Mouse (Mus musculus): ENCODE data around the gene Ccnl2. TPM values are rescaled to one million over a fixed set of nuclear protein-coding genes. Genes with fewer than 3 reads are reported as not detected.

Gene Ccnl2
- polyA plus RNA-seq, 1 experiment = 62.5 TPM

DNA sequence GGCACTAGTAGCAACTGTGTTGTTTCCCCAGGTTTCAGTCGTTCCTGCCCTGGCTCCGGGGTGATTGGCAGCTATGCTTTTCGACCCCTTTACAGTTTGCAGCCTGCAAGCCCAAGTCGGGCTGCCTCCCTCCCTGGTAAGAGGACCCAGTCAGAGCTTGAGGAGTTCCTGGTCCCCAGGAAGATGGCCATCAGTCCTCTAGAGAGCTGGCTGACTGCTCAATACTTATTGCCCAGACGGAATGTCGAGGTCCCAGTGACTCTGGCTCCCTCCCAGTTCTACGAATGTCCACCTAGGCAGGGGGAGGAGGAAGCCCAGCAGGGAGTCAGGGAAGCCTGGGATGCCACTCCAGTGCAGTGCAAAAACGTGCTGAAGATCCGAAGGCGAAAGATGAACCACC lies 20.0 kb downstream of the Ccnl2 start:
- 46% methylated on average over 10 of the region's 10 CpGs for WGBS
- H3K4me1 ChIP-seq (ENCODE audit: control insufficient read depth, insufficient read depth, low read length) = peaks cover 15% of the 10 kb centered on the region
- peak overlapping the region; percentile 93 for H3K4me3 ChIP-seq (replicated peaks; ENCODE audit: extremely low read depth, low read depth, low read length)
- no peak for TF ChIP-seq POLR2A (IDR thresholded peaks at IDR 0.05; ENCODE audit: borderline replicate concordance, extremely low read depth, low read depth, low read length)
- no peak for TF ChIP-seq CTCF (IDR thresholded peaks at IDR 0.05; ENCODE audit: insufficient read depth, low read length)
- DNase-seq = no peak

DNA sequence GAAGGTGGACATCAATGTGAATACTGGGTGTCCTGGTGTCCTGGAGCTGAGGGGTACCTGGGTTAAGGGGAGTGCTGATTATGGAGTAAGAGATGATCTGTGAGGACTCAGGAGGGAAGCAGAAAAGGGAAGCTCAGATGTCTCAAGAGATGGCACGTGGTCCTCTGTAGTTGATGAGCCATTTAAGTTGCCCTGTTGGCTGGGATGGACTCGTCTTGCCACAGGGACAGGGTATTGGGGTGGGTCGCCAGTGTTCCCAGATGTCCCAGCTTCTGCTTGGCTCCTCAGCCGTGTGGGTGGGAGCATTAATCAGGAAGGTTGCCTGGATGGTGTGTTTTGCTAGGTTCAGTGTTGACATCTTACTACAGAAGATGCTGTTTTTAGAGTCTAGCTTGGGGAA lies 20.9 kb downstream of the Ccnl2 start:
- no peak for DNase-seq
- Histone ChIP-seq H3K4me3 (replicated peaks; ENCODE audit: extremely low read depth, low read depth, low read length) (no peak overlapping the region), H3K4me1 (ENCODE audit: control insufficient read depth, insufficient read depth, low read length) (peaks cover 22% of the 10 kb centered on the region)
- no peak for TF ChIP-seq CTCF (IDR thresholded peaks at IDR 0.05; ENCODE audit: insufficient read depth, low read length)
- TF ChIP-seq POLR2A (IDR thresholded peaks at IDR 0.05; ENCODE audit: borderline replicate concordance, extremely low read depth, low read depth, low read length) = no peak
- WGBS = 78% methylated on average over 4 of the region's 4 CpGs

DNA sequence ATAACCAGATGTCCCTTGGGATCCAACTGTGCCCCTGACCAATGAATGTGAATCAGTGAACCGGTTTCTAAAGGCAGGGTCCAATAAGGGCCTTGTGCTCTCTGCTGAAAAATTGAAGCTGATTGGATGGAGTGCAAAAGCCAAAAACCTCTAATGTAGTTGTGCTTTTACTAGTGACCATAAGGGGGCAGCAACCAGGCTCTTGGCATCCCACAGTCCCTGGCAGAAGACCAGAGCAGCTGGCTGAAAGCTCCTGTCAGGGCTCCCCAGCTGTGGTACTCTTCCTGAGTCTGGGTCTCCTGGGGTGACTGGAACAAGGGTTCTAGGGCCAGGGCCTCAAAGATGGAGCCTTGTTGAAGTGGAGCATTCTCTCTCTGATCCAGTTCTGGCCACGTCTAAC lies 21.5 kb downstream of the Ccnl2 start:
- H3K4me3 ChIP-seq (replicated peaks; ENCODE audit: extremely low read depth, low read depth, low read length) = no peak overlapping the region
- 19% methylated on average over 2 of the region's 2 CpGs for WGBS
- H3K4me1 ChIP-seq (ENCODE audit: control insufficient read depth, insufficient read depth, low read length) = peaks cover 22% of the 10 kb centered on the region
- TF ChIP-seq CTCF (IDR thresholded peaks at IDR 0.05; ENCODE audit: insufficient read depth, low read length) (peak; percentile 76), POLR2A (IDR thresholded peaks at IDR 0.05; ENCODE audit: borderline replicate concordance, extremely low read depth, low read depth, low read length) (no peak)
- DNase-seq = peak; percentile 78

DNA sequence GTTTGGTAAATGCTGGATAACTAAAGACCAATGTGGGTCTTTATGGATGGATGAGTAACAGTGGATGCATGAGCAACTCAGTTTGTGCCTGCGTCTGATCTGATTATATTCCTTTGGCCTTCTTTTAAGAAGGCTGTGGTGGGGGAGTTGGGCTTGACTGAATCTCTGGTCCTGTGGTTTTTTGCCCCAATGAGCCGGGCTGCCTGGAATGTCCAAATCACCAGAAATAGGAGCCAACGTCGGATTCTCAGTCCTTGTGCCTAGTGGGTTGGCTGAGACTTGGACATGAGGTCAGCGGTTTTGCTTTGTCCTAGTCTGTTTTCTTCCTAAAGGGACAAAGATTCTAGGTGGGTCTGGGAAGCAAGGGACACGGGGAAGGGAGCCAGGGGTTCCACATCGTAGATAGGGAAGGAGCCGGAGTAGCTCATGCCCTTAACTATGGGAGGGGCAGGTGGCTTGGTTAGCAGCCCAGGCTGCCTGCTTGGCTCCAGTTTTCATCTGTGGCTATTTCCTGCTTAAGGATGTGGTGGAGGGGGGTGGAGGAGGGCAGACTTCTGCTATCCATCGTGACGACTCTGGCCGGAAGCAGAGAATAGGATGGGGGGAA lies 25.2 kb downstream of the Ccnl2 start:
- DNase-seq = peak; percentile 44
- 28% methylated on average over 11 of the region's 11 CpGs for WGBS
- TF ChIP-seq POLR2A (IDR thresholded peaks at IDR 0.05; ENCODE audit: borderline replicate concordance, extremely low read depth, low read depth, low read length) (no peak; the same call in 1 of the 2 replicates), CTCF (IDR thresholded peaks at IDR 0.05; ENCODE audit: insufficient read depth, low read length) (no peak)
- peaks cover 29% of the 10 kb centered on the region for H3K4me1 ChIP-seq (ENCODE audit: control insufficient read depth, insufficient read depth, low read length)
- H3K4me3 ChIP-seq (replicated peaks; ENCODE audit: extremely low read depth, low read depth, low read length) = no peak overlapping the region

DNA sequence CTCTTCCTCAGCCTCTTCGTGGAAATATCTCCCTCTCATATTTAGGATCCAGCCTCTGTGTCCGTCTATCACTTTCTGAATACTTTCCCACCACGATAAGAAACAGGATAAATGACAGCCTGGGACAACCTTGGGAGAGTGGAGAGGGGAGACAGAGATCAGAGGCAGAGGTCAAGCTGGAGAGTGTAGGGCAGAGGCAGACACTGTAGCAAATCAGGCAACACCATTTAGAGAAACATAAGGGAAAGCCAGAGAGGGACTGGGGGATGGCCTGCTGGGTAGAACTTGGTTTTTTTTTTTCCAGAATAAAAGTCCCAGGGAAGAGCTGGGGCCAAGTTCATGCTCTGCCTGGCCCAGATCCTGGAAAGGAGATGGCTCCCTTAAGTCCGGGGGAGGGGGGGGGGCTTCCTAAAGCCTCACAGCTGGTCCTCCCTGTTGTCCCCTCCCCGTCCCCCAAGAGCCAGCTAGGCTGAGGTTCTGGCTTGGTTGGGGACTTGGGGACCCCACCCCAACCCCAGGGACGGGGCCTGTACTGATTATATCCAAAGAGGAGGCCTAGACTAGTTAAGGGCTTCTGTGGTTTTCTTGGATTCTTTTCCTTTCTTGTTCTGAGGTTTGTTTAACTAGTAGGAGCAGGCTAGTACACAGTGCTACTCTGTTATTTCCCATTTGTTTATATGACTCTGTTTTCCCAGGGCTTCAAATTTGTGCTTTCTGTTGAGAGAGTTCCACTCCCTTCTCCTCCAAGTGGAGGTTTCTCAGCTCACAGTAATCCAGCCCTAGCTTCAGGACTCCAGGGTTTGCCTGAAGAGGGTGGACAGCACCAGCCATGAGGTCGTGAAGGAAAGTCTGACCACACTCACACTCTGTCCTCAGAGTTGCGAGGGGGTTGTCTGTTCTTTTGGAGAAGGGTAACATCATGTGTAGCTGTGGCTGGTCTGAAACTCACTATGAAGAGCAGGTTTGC lies 26.2 kb downstream of the Ccnl2 start:
- Histone ChIP-seq H3K4me1 (ENCODE audit: control insufficient read depth, insufficient read depth, low read length) (peaks cover 28% of the 10 kb centered on the region), H3K4me3 (replicated peaks; ENCODE audit: extremely low read depth, low read depth, low read length) (no peak overlapping the region)
- no peak for DNase-seq
- no peak for TF ChIP-seq CTCF (IDR thresholded peaks at IDR 0.05; ENCODE audit: insufficient read depth, low read length)
- no peak; the same call in 1 of the 2 replicates for TF ChIP-seq POLR2A (IDR thresholded peaks at IDR 0.05; ENCODE audit: borderline replicate concordance, extremely low read depth, low read depth, low read length)
- WGBS = 39% methylated on average over 8 of the region's 8 CpGs

DNA sequence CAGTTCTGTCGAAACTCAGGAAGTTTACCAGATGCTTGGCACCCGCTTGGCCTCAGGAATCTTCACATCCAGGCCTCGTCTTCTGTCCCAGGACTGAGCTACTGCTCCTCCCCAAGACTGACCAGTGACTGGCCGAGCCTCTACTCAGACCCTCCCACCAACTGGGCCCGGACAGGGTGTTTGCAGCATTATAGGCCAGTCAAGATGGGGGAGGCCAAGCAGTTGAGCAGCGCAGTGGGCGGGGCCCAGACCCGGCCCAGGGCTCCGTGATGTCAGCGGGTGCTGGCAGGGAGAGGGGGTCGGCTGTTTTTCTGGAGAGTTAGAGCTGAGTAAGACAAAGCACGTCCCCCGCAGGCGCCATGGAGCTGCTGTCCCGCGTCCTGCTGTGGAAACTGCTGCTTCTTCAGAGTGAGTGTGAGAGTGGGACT lies 27.2 kb downstream of the Ccnl2 start, which contains the start of gene Mxra8:
Gene Mxra8 (plus strand): TSS at position 198 of the 428 bp plus-strand sequence.
- H3K4me3 ChIP-seq (replicated peaks; ENCODE audit: extremely low read depth, low read depth, low read length) = peak within 1 kb of the TSS; percentile 93
- DNase-seq = peak; percentile 79
- 12% methylated on average over 16 of the region's 16 CpGs for WGBS

DNA sequence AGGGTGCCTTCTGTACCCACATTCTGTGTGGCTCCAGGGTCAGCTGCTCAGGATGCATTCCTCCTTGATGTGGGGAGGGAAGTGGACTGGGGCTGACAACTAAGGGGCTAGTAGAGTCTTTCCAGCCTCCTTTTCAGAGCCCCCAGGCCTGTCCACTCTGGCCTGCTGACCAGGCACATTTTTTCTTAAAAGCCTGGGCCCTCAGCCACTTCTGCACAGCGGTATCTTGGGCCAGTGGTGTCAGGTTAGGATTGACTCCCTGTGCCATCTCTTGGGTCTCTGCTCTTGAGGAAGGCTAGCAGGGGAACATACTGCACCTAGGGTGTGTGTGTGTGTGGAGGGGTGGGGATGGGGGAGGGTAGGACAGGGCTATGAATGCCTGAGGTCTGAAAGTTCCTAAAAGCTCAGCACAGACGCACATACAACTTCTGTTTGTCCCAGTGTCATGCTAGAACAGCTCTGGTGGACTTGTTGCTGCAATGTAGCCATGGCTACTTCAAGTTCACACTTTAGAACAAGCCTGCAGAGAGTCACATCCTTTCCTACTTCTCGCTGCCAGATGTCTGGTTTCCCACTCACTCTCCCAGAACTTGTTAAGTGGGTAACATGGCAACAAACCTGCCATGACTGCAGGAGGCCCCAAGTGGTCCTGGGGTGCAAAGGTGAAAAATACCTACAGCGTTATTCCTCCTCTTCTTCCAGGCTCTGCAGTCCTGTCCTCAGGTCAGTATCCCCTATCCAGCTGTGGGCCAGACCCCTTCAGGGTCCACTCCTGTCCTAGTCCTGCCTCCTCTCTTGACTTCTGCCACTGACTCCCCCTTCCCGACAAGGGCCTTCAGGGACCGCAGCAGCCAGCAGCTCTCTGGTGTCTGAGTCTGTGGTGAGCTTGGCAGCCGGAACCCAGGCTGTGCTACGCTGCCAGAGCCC lies 28.1 kb downstream of the Ccnl2 start:
- Histone ChIP-seq H3K4me3 (replicated peaks; ENCODE audit: extremely low read depth, low read depth, low read length) (peak overlapping the region; percentile 93), H3K4me1 (ENCODE audit: control insufficient read depth, insufficient read depth, low read length) (peaks cover 20% of the 10 kb centered on the region; the same call in 1 of the 2 replicates)
- DNase-seq = no peak
- 17% methylated on average over 8 of the region's 8 CpGs for WGBS
- TF ChIP-seq CTCF (IDR thresholded peaks at IDR 0.05; ENCODE audit: insufficient read depth, low read length) = no peak
- TF ChIP-seq POLR2A (IDR thresholded peaks at IDR 0.05; ENCODE audit: borderline replicate concordance, extremely low read depth, low read depth, low read length) = no peak

More for the DNA sequence above, 27.2 kb downstream of the Ccnl2 start, which contains the start of gene Mxra8:
- TF ChIP-seq CTCF (IDR thresholded peaks at IDR 0.05; ENCODE audit: insufficient read depth, low read length) (no peak), POLR2A (IDR thresholded peaks at IDR 0.05; ENCODE audit: borderline replicate concordance, extremely low read depth, low read depth, low read length) (peak; percentile 67; the same call in 1 of the 2 replicates)
- H3K4me1 ChIP-seq (ENCODE audit: control insufficient read depth, insufficient read depth, low read length) = peaks cover 20% of the 10 kb centered on the region; the same call in 1 of the 2 replicates

DNA sequence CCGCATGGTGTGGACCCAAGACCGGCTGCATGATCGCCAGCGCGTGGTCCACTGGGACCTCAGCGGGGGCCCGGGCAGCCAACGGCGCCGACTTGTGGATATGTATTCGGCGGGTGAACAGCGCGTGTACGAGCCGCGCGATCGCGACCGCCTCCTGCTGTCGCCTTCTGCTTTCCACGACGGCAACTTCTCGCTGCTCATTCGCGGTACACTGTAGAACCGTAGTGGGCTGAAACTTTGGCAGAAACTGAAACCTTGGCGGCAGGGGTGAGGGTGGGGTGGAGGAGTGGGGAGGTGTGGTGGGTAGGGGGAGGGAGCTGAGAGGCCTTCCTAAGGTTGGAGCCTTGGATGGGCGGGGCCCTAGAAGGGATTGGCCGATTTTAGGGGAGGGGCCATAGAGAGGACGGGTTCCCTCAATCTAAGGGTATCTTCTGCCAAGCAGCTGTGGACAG lies 28.7 kb downstream of the Ccnl2 start:
- 2% methylated on average over 32 of the region's 32 CpGs for WGBS
- TF ChIP-seq CTCF (IDR thresholded peaks at IDR 0.05; ENCODE audit: insufficient read depth, low read length) (0 out of 2 replicates have a peak, but pooled peaks have one; percentile 5), POLR2A (IDR thresholded peaks at IDR 0.05; ENCODE audit: borderline replicate concordance, extremely low read depth, low read depth, low read length) (peak; percentile 38; the same call in 1 of the 2 replicates)
- H3K4me1 ChIP-seq (ENCODE audit: control insufficient read depth, insufficient read depth, low read length) = peaks cover 20% of the 10 kb centered on the region; the same call in 1 of the 2 replicates
- peak; percentile 65 for DNase-seq
- H3K4me3 ChIP-seq (replicated peaks; ENCODE audit: extremely low read depth, low read depth, low read length) = peak overlapping the region; percentile 93

Measured in lung, adult 2 months (tissue).